Mouse (Mus musculus): Measurements from ENCODE around the gene Cep131. TPM values are rescaled to one million over a fixed set of nuclear protein-coding genes. Genes with fewer than 3 reads are reported as not detected.

The Cep131 gene
- polyA plus RNA-seq, 1 experiment from 2014 or later, result 19.2 TPM

DNA sequence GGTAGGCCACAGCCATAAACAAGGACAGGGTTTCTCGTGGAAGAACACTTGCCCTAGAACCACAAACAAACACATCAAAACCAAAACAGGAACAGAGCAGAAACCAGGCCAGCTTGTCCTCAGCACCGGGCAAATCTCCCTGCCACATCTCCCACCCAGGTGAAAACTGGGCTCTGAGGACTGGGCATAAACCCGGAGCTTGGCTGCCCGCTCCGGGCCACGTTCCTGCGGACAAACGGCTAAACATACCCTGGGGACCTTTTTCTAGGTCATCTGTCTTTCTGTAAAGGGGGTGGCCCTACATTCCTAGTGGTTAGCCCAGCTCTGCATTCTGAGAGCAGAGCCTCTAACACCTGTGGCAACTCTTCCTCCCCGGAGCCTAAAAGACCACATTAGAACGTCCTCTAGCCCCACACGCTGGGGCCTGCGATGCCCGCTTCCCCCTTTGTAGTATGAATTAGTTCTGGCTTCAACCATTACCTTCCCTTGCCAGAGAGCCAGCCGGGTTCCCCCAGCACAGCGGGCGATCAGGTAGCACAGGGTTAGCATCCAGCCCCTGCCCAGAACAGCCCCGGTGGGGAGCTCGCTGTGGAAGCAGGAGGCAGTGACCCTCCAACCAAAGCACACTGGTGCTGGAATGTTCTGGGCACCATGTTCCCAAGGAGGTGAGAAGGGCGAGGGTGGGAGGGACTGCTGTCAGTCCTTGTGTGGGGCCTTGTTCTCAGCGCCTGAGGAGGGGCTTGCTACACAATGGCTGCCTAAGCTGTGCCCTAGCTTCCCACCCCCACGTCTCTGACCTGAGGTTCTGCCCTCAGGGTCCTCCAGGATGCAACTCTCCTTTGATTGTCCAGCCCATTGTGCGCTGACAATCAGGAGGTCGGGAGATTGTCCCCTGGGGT is 66.8 kb downstream of the Cep131 start:
- Histone ChIP-seq H3K9ac (ENCODE audit: low read depth, low read length) (no peak overlapping the region), H3K9me3 (ENCODE audit: control insufficient read depth, low read length) (no peaks in the 10 kb centered on the region), H3K27ac (ENCODE audit: low read depth, low read length) (no peak overlapping the region), H3K4me2 (no peak overlapping the region), H3K36me3 (ENCODE audit: control insufficient read depth, insufficient read depth, low read length) (no peaks in the 10 kb centered on the region), H3K4me1 (replicated peaks; ENCODE audit: control insufficient read depth, insufficient read depth, low read length) (peaks cover 3% of the 10 kb centered on the region; the same call in 1 of the 2 replicates), H3K27me3 (replicated peaks; ENCODE audit: control insufficient read depth, insufficient read depth, low read length) (no peaks in the 10 kb centered on the region), H3K4me3 (ENCODE audit: low read depth, low read length) (no peak overlapping the region)
- no peak for ATAC-seq (replicated peaks; ENCODE audit: low FRiP score)
- WGBS, result 77% methylated on average over 23 of the region's 23 CpGs
- DNase-seq (ENCODE audit: low spot score), result no peak

DNA sequence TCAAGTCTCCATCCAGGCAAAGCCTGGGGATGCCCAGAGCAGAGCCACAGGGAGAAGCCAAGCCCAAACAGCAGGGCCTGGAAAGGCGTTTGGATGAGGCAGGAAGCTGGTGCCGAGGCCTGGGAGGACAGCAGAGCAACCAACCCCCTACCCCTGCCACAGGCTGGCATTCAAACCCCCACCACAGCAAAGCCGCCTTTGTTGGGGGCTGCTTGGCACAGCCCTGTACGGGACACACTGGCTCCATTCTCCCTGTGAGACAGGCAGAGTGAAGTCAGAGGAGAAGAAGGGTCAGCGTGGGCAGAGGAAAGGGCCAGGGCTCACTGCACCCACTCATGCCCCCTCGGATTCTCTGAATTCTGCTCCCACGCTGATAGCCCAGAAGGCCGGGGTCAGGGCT is 69.6 kb downstream of the Cep131 start:
- no peak for DNase-seq (ENCODE audit: low spot score)
- Histone ChIP-seq H3K9ac (ENCODE audit: low read depth, low read length) (no peak overlapping the region), H3K4me1 (replicated peaks; ENCODE audit: control insufficient read depth, insufficient read depth, low read length) (peaks cover 5% of the 10 kb centered on the region), H3K27me3 (replicated peaks; ENCODE audit: control insufficient read depth, insufficient read depth, low read length) (peaks cover 7% of the 10 kb centered on the region), H3K4me3 (ENCODE audit: low read depth, low read length) (no peak overlapping the region), H3K9me3 (ENCODE audit: control insufficient read depth, low read length) (no peaks in the 10 kb centered on the region), H3K27ac (ENCODE audit: low read depth, low read length) (no peak overlapping the region), H3K36me3 (ENCODE audit: control insufficient read depth, insufficient read depth, low read length) (no peaks in the 10 kb centered on the region), H3K4me2 (no peak overlapping the region)
- 76% methylated on average over 8 of the region's 8 CpGs for WGBS
- no peak for ATAC-seq (replicated peaks; ENCODE audit: low FRiP score)

DNA sequence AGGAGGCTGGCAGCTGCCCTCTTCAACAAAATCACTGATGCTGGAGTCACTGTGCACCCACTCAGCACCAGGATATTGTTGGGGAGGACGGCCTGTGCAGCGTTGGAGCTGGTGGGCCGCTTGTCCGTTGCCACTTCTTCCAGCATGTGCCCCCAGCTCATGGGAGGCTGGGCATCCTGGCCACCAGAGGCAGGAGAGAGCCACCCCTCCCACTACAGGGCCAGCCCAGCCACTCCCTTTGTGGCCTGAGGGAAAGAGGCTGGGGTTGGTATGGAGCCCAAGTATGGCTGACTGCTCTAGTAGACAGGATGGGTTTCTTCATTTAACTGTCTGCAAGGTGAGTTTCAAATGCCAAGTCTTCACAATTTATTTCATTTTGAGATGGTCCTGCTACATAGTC is 71.9 kb downstream of the Cep131 start:
- 86% methylated on average over 4 of the region's 4 CpGs for WGBS
- Histone ChIP-seq H3K36me3 (ENCODE audit: control insufficient read depth, insufficient read depth, low read length) (no peaks in the 10 kb centered on the region), H3K4me3 (ENCODE audit: low read depth, low read length) (no peak overlapping the region), H3K9me3 (ENCODE audit: control insufficient read depth, low read length) (no peaks in the 10 kb centered on the region), H3K4me1 (replicated peaks; ENCODE audit: control insufficient read depth, insufficient read depth, low read length) (peaks cover 5% of the 10 kb centered on the region), H3K27me3 (replicated peaks; ENCODE audit: control insufficient read depth, insufficient read depth, low read length) (peaks cover 22% of the 10 kb centered on the region), H3K27ac (ENCODE audit: low read depth, low read length) (no peak overlapping the region), H3K9ac (ENCODE audit: low read depth, low read length) (no peak overlapping the region), H3K4me2 (no peak overlapping the region)
- DNase-seq (ENCODE audit: low spot score), result no peak
- ATAC-seq (replicated peaks; ENCODE audit: low FRiP score), result no peak

MicroRNAs encoded within 50 kb of the gene (microRNA counts, 519-probe panel; counts per million panel counts)
- microRNA mmu-miR-338-3p (not detected), microRNA mmu-miR-338-5p (not detected)

Small RNA genes within 50 kb of the gene (microRNA-seq; reads per million reads assigned to microRNA genes)
- gene Gm25948 (ENCODE audit: borderline number of aligned reads) (not detected), gene Mir3065 (ENCODE audit: borderline number of aligned reads) (not detected), gene Mir338 (ENCODE audit: borderline number of aligned reads) (not detected)

Other genes with a start within 250 kb of the Cep131 start
- 70.1 and 77.2 TPM in 2 replicates for gene Chmp6, start 173.4 kb downstream of the Cep131 start, polyA plus RNA-seq (2014; fragmentation: Nextera tagmentation; extraction: Ambion mirVana)
- gene Baiap2, start 144.1 kb downstream of the Cep131 start, polyA plus RNA-seq (2014; fragmentation: Nextera tagmentation; extraction: Ambion mirVana), result 9.7 and 10.2 TPM in 2 replicates
- gene Aatk, start 39.7 kb downstream of the Cep131 start, polyA plus RNA-seq (2014; fragmentation: Nextera tagmentation; extraction: Ambion mirVana), result 0.74 and 0.86 TPM in 2 replicates
- gene Tepsin, start 11.9 kb upstream of the Cep131 start, polyA plus RNA-seq (2014; fragmentation: Nextera tagmentation; extraction: Ambion mirVana), result 16.4 and 19.5 TPM in 2 replicates
- gene Ndufaf8, start 12.1 kb upstream of the Cep131 start, polyA plus RNA-seq (2014; fragmentation: Nextera tagmentation; extraction: Ambion mirVana), result 87.5 and 102 TPM in 2 replicates
- gene Slc38a10, start 64.5 kb upstream of the Cep131 start, polyA plus RNA-seq (2014; fragmentation: Nextera tagmentation; extraction: Ambion mirVana), result 59.4 and 64.5 TPM in 2 replicates
- gene Bahcc1, start 146.1 kb upstream of the Cep131 start, polyA plus RNA-seq (2014; fragmentation: Nextera tagmentation; extraction: Ambion mirVana), result 6.7 and 8.8 TPM in 2 replicates

All from liver, embryonic 11.5 days (tissue).